Mouse (Mus musculus): ENCODE data around the gene Dnase1. TPM values are rescaled to one million over a fixed set of nuclear protein-coding genes. Genes with fewer than 3 reads are reported as not detected.
"Not testable (repeated sequence)": the region's sequence is repeated elsewhere in the genome, so short reads cannot be mapped to it uniquely, and the experiment has no call there.

The Dnase1 gene
- polyA plus RNA-seq, 1 experiment from 2014 or later: 6.1 TPM

- 73% methylated on average over 6 of the region's 6 CpGs for WGBS
- ATAC-seq: no peak
- Histone ChIP-seq H3K9ac (ENCODE audit: low read depth, low read length) (no peak overlapping the region), H3K4me1 (ENCODE audit: control insufficient read depth, insufficient read depth, low read length) (peaks cover 18% of the 10 kb centered on the region), H3K27ac (ENCODE audit: low read length) (no peak overlapping the region), H3K4me3 (ENCODE audit: low read depth, low read length) (no peak overlapping the region), H3K27me3 (ENCODE audit: control insufficient read depth, insufficient read depth, low read depth, low read length) (no peaks in the 10 kb centered on the region), H3K4me2 (ENCODE audit: low read length) (no peak overlapping the region), H3K9me3 (replicated peaks; ENCODE audit: control insufficient read depth, low read length, poor library complexity, severe bottlenecking) (no peaks in the 10 kb centered on the region), H3K36me3 (ENCODE audit: control insufficient read depth, insufficient read depth, low read length) (no peaks in the 10 kb centered on the region)
Measured at GRCm38 (mm10) chr16:4074297-4074696, 37.6 kb downstream of the Dnase1 start.

- WGBS: 85% methylated on average over 3 of the region's 3 CpGs
- no peak for ATAC-seq
- no peak overlapping the region for H3K4me3 ChIP-seq (ENCODE audit: low read depth, low read length)
Measured at GRCm38 (mm10) chr16:4074836-4075235, 38.1 kb downstream of the Dnase1 start.

GRCm38 (mm10) chr16:4077384-4078061, 40.8 kb downstream of the Dnase1 start, which contains the start of gene Trap1:
Gene Trap1 (minus strand): TSS chr16:4077827.
- peaks cover 18% of the 10 kb centered on the region for H3K4me1 ChIP-seq (ENCODE audit: control insufficient read depth, insufficient read depth, low read length)
- peak within 1 kb of the TSS; percentile 73 for H3K4me2 ChIP-seq (ENCODE audit: low read length)
- peak within 1 kb of the TSS; percentile 87 for H3K27ac ChIP-seq (ENCODE audit: low read length)
- under 1% methylated on average over 58 of the region's 58 CpGs for WGBS
- peak within 1 kb of the TSS; percentile 91 for H3K9ac ChIP-seq (ENCODE audit: low read depth, low read length)
- H3K36me3 ChIP-seq (ENCODE audit: control insufficient read depth, insufficient read depth, low read length): peaks cover 2% of the 10 kb centered on the region; the same call in 1 of the 2 replicates
- peak; percentile 96 for ATAC-seq
- H3K9me3 ChIP-seq (replicated peaks; ENCODE audit: control insufficient read depth, low read length, poor library complexity, severe bottlenecking): no peaks in the 10 kb centered on the region
- no peaks in the 10 kb centered on the region for H3K27me3 ChIP-seq (ENCODE audit: control insufficient read depth, insufficient read depth, low read depth, low read length)
- H3K4me3 ChIP-seq (ENCODE audit: low read depth, low read length): peak within 1 kb of the TSS; percentile 89

More at GRCm38 (mm10) chr16:4074836-4075235, 38.1 kb downstream of the Dnase1 start:
- no peak overlapping the region for H3K4me2 ChIP-seq (ENCODE audit: low read length)
- H3K27ac ChIP-seq (ENCODE audit: low read length): no peak overlapping the region
- peaks cover 18% of the 10 kb centered on the region for H3K4me1 ChIP-seq (ENCODE audit: control insufficient read depth, insufficient read depth, low read length)
- H3K9ac ChIP-seq (ENCODE audit: low read depth, low read length): no peak overlapping the region
- H3K27me3 ChIP-seq (ENCODE audit: control insufficient read depth, insufficient read depth, low read depth, low read length): no peaks in the 10 kb centered on the region
- no peaks in the 10 kb centered on the region for H3K36me3 ChIP-seq (ENCODE audit: control insufficient read depth, insufficient read depth, low read length)
- no peaks in the 10 kb centered on the region for H3K9me3 ChIP-seq (replicated peaks; ENCODE audit: control insufficient read depth, low read length, poor library complexity, severe bottlenecking)

GRCm38 (mm10) chr16:4078302-4078701, 41.6 kb downstream of the Dnase1 start:
- Histone ChIP-seq H3K4me1 (ENCODE audit: control insufficient read depth, insufficient read depth, low read length) (peaks cover 18% of the 10 kb centered on the region), H3K4me2 (ENCODE audit: low read length) (peak overlapping the region; percentile 73), H3K4me3 (ENCODE audit: low read depth, low read length) (peak overlapping the region; percentile 89)
- not testable (repeated sequence) for H3K27me3 ChIP-seq (ENCODE audit: control insufficient read depth, insufficient read depth, low read depth, low read length); H3K27ac ChIP-seq (ENCODE audit: low read length); ATAC-seq; H3K9ac ChIP-seq (ENCODE audit: low read depth, low read length); H3K9me3 ChIP-seq (replicated peaks; ENCODE audit: control insufficient read depth, low read length, poor library complexity, severe bottlenecking); H3K36me3 ChIP-seq (ENCODE audit: control insufficient read depth, insufficient read depth, low read length)
- 68% methylated on average over 10 of the region's 10 CpGs for WGBS

DNA sequence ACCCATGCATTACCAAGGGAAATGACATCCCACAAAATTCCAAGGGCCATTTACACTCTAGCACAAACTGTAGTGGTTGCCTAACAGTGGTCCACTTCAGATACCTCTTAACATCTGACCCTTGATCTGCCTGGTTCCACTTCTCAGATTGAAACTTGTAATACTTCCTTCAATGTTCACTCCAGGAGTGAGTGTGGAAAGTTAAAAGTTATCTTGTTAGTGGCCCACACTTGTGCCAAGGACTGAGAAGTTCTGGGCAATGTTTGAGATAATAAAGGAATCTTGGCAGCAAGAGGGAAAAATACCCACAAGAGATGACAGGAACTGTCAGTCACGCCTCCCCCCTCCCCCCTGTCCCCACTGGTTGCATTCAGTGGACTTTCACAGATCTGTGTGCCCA, 42.9 kb downstream of the Dnase1 start:
- peaks cover 10% of the 10 kb centered on the region; the same call in 1 of the 2 replicates for H3K36me3 ChIP-seq (ENCODE audit: control insufficient read depth, insufficient read depth, low read length)
- 89% methylated on average over 1 of the region's 1 CpGs for WGBS
- no peak for ATAC-seq
- H3K4me3 ChIP-seq (ENCODE audit: low read depth, low read length): no peak overlapping the region
- no peaks in the 10 kb centered on the region for H3K27me3 ChIP-seq (ENCODE audit: control insufficient read depth, insufficient read depth, low read depth, low read length)
- H3K4me2 ChIP-seq (ENCODE audit: low read length): no peak overlapping the region
- H3K9ac ChIP-seq (ENCODE audit: low read depth, low read length): no peak overlapping the region
- peaks cover 18% of the 10 kb centered on the region for H3K4me1 ChIP-seq (ENCODE audit: control insufficient read depth, insufficient read depth, low read length)
- H3K9me3 ChIP-seq (replicated peaks; ENCODE audit: control insufficient read depth, low read length, poor library complexity, severe bottlenecking): no peaks in the 10 kb centered on the region
- no peak overlapping the region for H3K27ac ChIP-seq (ENCODE audit: low read length)

DNA sequence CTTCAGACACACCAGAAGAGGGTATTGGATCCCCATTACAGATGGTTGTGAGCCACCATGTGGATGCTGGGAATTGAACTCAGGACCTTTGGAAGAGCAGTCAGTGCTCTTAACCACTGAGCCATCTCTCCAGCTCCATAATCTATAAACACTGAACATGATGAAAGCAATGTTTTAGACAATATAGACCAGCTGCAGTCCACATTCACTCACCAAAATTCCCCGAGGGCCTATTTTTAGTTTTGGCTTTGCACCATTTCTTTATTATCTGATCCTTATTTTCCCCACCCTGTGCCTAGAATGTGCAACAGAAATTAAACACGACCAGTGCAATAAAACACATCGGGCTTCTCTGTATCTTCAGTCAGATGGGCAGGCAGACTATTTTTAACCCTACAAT, 43.7 kb downstream of the Dnase1 start:
- H3K4me2 ChIP-seq (ENCODE audit: low read length); H3K9ac ChIP-seq (ENCODE audit: low read depth, low read length); H3K9me3 ChIP-seq (replicated peaks; ENCODE audit: control insufficient read depth, low read length, poor library complexity, severe bottlenecking); H3K4me3 ChIP-seq (ENCODE audit: low read depth, low read length); ATAC-seq; H3K27ac ChIP-seq (ENCODE audit: low read length); H3K27me3 ChIP-seq (ENCODE audit: control insufficient read depth, insufficient read depth, low read depth, low read length): not testable (repeated sequence)
- Histone ChIP-seq H3K4me1 (ENCODE audit: control insufficient read depth, insufficient read depth, low read length) (peaks cover 17% of the 10 kb centered on the region), H3K36me3 (ENCODE audit: control insufficient read depth, insufficient read depth, low read length) (peaks cover 17% of the 10 kb centered on the region)
- WGBS: 74% methylated on average over 3 of the region's 3 CpGs

- Histone ChIP-seq H3K27ac (ENCODE audit: low read length) (no peak overlapping the region), H3K4me1 (ENCODE audit: control insufficient read depth, insufficient read depth, low read length) (no peaks in the 10 kb centered on the region), H3K9me3 (replicated peaks; ENCODE audit: control insufficient read depth, low read length, poor library complexity, severe bottlenecking) (no peaks in the 10 kb centered on the region), H3K4me3 (ENCODE audit: low read depth, low read length) (no peak overlapping the region), H3K36me3 (ENCODE audit: control insufficient read depth, insufficient read depth, low read length) (peaks cover 50% of the 10 kb centered on the region), H3K4me2 (ENCODE audit: low read length) (no peak overlapping the region), H3K27me3 (ENCODE audit: control insufficient read depth, insufficient read depth, low read depth, low read length) (no peaks in the 10 kb centered on the region), H3K9ac (ENCODE audit: low read depth, low read length) (no peak overlapping the region)
- no peak for ATAC-seq
- WGBS: 98% methylated on average over 7 of the region's 7 CpGs
Measured at GRCm38 (mm10) chr16:4085051-4085450, 48.3 kb downstream of the Dnase1 start.

- no peaks in the 10 kb centered on the region for H3K9me3 ChIP-seq (replicated peaks; ENCODE audit: control insufficient read depth, low read length, poor library complexity, severe bottlenecking)
- 94% methylated on average over 9 of the region's 9 CpGs for WGBS
- H3K4me2 ChIP-seq (ENCODE audit: low read length): no peak overlapping the region
- no peak for ATAC-seq
- H3K4me1 ChIP-seq (ENCODE audit: control insufficient read depth, insufficient read depth, low read length): no peaks in the 10 kb centered on the region
- H3K9ac ChIP-seq (ENCODE audit: low read depth, low read length): no peak overlapping the region
- peaks cover 59% of the 10 kb centered on the region for H3K36me3 ChIP-seq (ENCODE audit: control insufficient read depth, insufficient read depth, low read length)
- H3K27me3 ChIP-seq (ENCODE audit: control insufficient read depth, insufficient read depth, low read depth, low read length): no peaks in the 10 kb centered on the region
- H3K27ac ChIP-seq (ENCODE audit: low read length): no peak overlapping the region
- H3K4me3 ChIP-seq (ENCODE audit: low read depth, low read length): no peak overlapping the region
Measured at GRCm38 (mm10) chr16:4085851-4086387, 49.2 kb downstream of the Dnase1 start.

DNA sequence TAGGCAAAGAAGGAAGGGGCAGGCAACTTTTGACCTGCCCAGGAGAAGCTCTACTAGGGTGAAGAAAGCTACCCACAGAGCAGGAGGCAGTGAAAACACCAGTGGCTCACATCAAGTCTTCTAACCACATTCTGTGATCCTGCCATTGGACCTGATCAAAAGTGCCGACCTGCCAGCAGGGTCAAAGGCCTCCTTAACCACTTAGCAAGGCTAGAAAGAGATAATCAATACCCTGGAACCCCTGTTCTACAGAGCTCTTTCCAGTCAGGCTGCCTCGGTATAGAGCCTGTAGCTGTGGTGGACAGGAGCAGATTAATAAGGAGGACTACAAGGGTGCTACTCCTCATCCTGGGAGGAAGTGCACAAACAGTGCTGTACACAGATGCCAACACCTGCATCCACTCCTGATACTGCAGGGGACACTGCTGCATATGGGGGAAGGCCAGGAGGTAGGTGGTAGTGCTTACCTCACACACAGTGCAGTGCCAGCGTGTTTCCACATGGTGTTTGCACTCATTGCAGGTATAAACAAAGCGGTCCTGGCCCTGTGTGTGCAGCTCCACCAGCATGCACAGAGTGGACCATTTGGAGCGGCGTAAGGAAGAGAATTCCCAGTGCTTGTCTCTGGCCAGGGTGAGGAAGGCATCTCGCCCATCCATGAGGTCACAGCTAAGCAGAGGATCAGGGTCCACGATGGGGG, 50.6 kb downstream of the Dnase1 start:
- no peaks in the 10 kb centered on the region for H3K27me3 ChIP-seq (ENCODE audit: control insufficient read depth, insufficient read depth, low read depth, low read length)
- no peak for ATAC-seq
- no peak overlapping the region for H3K27ac ChIP-seq (ENCODE audit: low read length)
- no peak overlapping the region for H3K4me3 ChIP-seq (ENCODE audit: low read depth, low read length)
- 93% methylated on average over 8 of the region's 8 CpGs for WGBS
- H3K4me1 ChIP-seq (ENCODE audit: control insufficient read depth, insufficient read depth, low read length): no peaks in the 10 kb centered on the region
- no peak overlapping the region for H3K9ac ChIP-seq (ENCODE audit: low read depth, low read length)
- H3K9me3 ChIP-seq (replicated peaks; ENCODE audit: control insufficient read depth, low read length, poor library complexity, severe bottlenecking): no peaks in the 10 kb centered on the region
- peaks cover 70% of the 10 kb centered on the region for H3K36me3 ChIP-seq (ENCODE audit: control insufficient read depth, insufficient read depth, low read length)
- no peak overlapping the region for H3K4me2 ChIP-seq (ENCODE audit: low read length)

All from midbrain, embryonic 16.5 days (tissue).